Mouse (Mus musculus) forebrain, postnatal 0 days (tissue): Measurements from ENCODE around the gene 9330182L06Rik. TPM values are rescaled to one million over a fixed set of nuclear protein-coding genes. Genes with fewer than 3 reads are reported as not detected.

ENCODE experiments used
- ATAC-seq: fragments of 200-750 bp; cut with Nextera tagmentation; 2 replicates; pipeline ENCODE4 v1.8.0; 2017; ENCODE audit warnings: mild to moderate bottlenecking, moderate library complexity
- DNase-seq: peaks from one replicate; pipeline ENCODE4 v3.0.0-alpha.2; 2015
- H3K27ac ChIP-seq: fragments of 300-500 bp; sonication (generic); 2 replicates; pipeline ENCODE4 v1.5.1; 2014; ENCODE audit warnings: low read depth, mild to moderate bottlenecking, antibody characterized with exemption, low read length, moderate library complexity, mixed read lengths
- H3K27me3 ChIP-seq: fragments of 300-500 bp; sonication (generic); 2 replicates; pipeline ENCODE4 v1.6.1; 2014; ENCODE audit warnings: mild to moderate bottlenecking, low read length, mixed read lengths; ENCODE audit not compliant: insufficient read depth
- H3K36me3 ChIP-seq: fragments of 300-500 bp; sonication (generic); 2 replicates; pipeline ENCODE4 v1.6.1; 2014; ENCODE audit warnings: mild to moderate bottlenecking, moderate library complexity; ENCODE audit not compliant: insufficient read depth
- H3K4me1 ChIP-seq: fragments of 300-500 bp; sonication (generic); 2 replicates; pipeline ENCODE4 v1.6.1; 2014; ENCODE audit warnings: antibody characterized with exemption; ENCODE audit not compliant: insufficient read depth
- H3K4me2 ChIP-seq: fragments of 300-500 bp; sonication (generic); 2 replicates; pipeline ENCODE4 v1.6.1; 2014; ENCODE audit warnings: low read depth, mild to moderate bottlenecking, moderate library complexity
- H3K4me3 ChIP-seq: fragments of 300-500 bp; sonication (generic); 2 replicates; pipeline ENCODE4 v1.5.1; 2014; ENCODE audit warnings: low read depth, low read length, mixed read lengths
- H3K9ac ChIP-seq: fragments of 300-500 bp; sonication (generic); 2 replicates; pipeline ENCODE4 v1.6.1; 2014; ENCODE audit warnings: mild to moderate bottlenecking
- H3K9me3 ChIP-seq: fragments of 300-500 bp; sonication (generic); 2 replicates; pipeline ENCODE4 v1.6.1; 2016; ENCODE audit warnings: low read length
- CTCF ChIP-seq: sonication (generic); IDR thresholded peaks from 2 replicates; pipeline ENCODE4 v1.5.1; 2016; ENCODE audit warnings: antibody characterized with exemption, control low read depth, low read depth
- WGBS: fragments of 180-500 bp; shearing (Covaris S2); extraction: QIAGEN DNeasy Blood & Tissue Kit; methylation state at CpG from one replicate; pipeline ENCODE4 v1.1.7; 2014; 5-methylcytosine and 5-hydroxymethylcytosine counted together
- polyA plus RNA-seq: library from polyadenylated mRNA; unstranded; fragments of >200 nt; fragmentation: Nextera tagmentation; extraction: Ambion mirVana; gene quantifications from 2 replicates; pipeline ENCODE4 v1.2.1, GENCODE M21; 2015
- total RNA-seq: library from RNA; depleted of rRNA; stranded (reverse); fragments of >200 nt; gene quantifications from 2 replicates; pipeline ENCODE4 v1.2.3, GENCODE M21; 2014

Gene 9330182L06Rik
- total and polyA plus RNA-seq, 2 experiments from 2014 or later, result 17.5 to 38.7 TPM

GRCm38 (mm10) chr5:9358076-9358475, 92.2 kb downstream of the 9330182L06Rik start:
- DNase-seq, result no peak
- ATAC-seq, result peak; percentile 84
- H3K36me3 ChIP-seq, result no peaks in the 10 kb centered on the region
- no peaks in the 10 kb centered on the region for H3K4me1 ChIP-seq
- H3K27me3 ChIP-seq, result no peaks in the 10 kb centered on the region
- 20% methylated on average over 2 of the region's 2 CpGs for whole genome bisulfite sequencing
- TF ChIP-seq CTCF, result no peak
- H3K27ac ChIP-seq, result 0 out of 2 replicates have a peak overlapping the region, but pooled peaks have one; percentile 9
- no peaks in the 10 kb centered on the region for H3K9me3 ChIP-seq
- H3K9ac ChIP-seq, result no peak overlapping the region
- no peak overlapping the region for H3K4me2 ChIP-seq
- H3K4me3 ChIP-seq, result no peak overlapping the region

- Histone ChIP-seq H3K4me1 (no peaks in the 10 kb centered on the region), H3K4me3 (no peak overlapping the region), H3K36me3 (no peaks in the 10 kb centered on the region), H3K27ac (no peak overlapping the region), H3K4me2 (no peak overlapping the region), H3K9ac (no peak overlapping the region), H3K27me3 (no peaks in the 10 kb centered on the region), H3K9me3 (no peaks in the 10 kb centered on the region)
- no peak for DNase-seq
- no peak for TF ChIP-seq CTCF
- ATAC-seq, result no peak
- 74% methylated on average over 7 of the region's 7 CpGs for WGBS
These were observed 96.2 kb downstream of the 9330182L06Rik start for GRCm38 (mm10) chr5:9361982-9362661.

GRCm38 (mm10) chr5:9364937-9365336, 99.0 kb downstream of the 9330182L06Rik start:
- DNase-seq (no peak), ATAC-seq (no peak)
- Histone ChIP-seq H3K9me3 (no peaks in the 10 kb centered on the region), H3K4me1 (no peaks in the 10 kb centered on the region), H3K4me3 (no peak overlapping the region), H3K4me2 (no peak overlapping the region), H3K36me3 (no peaks in the 10 kb centered on the region), H3K27ac (no peak overlapping the region), H3K27me3 (no peaks in the 10 kb centered on the region), H3K9ac (no peak overlapping the region)
- TF ChIP-seq CTCF, result no peak
- 64% methylated on average over 1 of the region's 1 CpGs for WGBS

GRCm38 (mm10) chr5:9367920-9368692, 102.2 kb downstream of the 9330182L06Rik start:
- H3K9me3 ChIP-seq, result no peaks in the 10 kb centered on the region
- H3K4me3 ChIP-seq, result no peak overlapping the region
- H3K4me2 ChIP-seq, result no peak overlapping the region
- H3K27ac ChIP-seq, result no peak overlapping the region
- no peaks in the 10 kb centered on the region for H3K4me1 ChIP-seq
- H3K9ac ChIP-seq, result no peak overlapping the region
- ATAC-seq, result no peak
- no peak for DNase-seq
- WGBS, result 64% methylated on average over 11 of the region's 11 CpGs
- no peaks in the 10 kb centered on the region for H3K27me3 ChIP-seq
- no peak for TF ChIP-seq CTCF
- H3K36me3 ChIP-seq, result no peaks in the 10 kb centered on the region

GRCm38 (mm10) chr5:9371127-9371526, 105.2 kb downstream of the 9330182L06Rik start:
- TF ChIP-seq CTCF, result no peak
- Histone ChIP-seq H3K9me3 (no peaks in the 10 kb centered on the region), H3K27me3 (no peaks in the 10 kb centered on the region), H3K4me1 (no peaks in the 10 kb centered on the region), H3K4me2 (no peak overlapping the region), H3K27ac (no peak overlapping the region), H3K9ac (no peak overlapping the region), H3K36me3 (no peaks in the 10 kb centered on the region), H3K4me3 (no peak overlapping the region)
- DNase-seq (no peak), ATAC-seq (peak; percentile 58; the same call in 1 of the 2 replicates)
- WGBS, result 86% methylated on average over 3 of the region's 3 CpGs

GRCm38 (mm10) chr5:9373341-9373740, 107.4 kb downstream of the 9330182L06Rik start:
- Histone ChIP-seq H3K27ac (no peak overlapping the region), H3K4me1 (no peaks in the 10 kb centered on the region), H3K36me3 (no peaks in the 10 kb centered on the region), H3K9ac (no peak overlapping the region), H3K4me3 (no peak overlapping the region), H3K4me2 (no peak overlapping the region), H3K27me3 (no peaks in the 10 kb centered on the region), H3K9me3 (no peaks in the 10 kb centered on the region)
- ATAC-seq, result no peak
- TF ChIP-seq CTCF, result no peak
- no peak for DNase-seq
- 80% methylated on average over 4 of the region's 4 CpGs for WGBS

- H3K27ac ChIP-seq, result no peak overlapping the region
- H3K4me2 ChIP-seq, result no peak overlapping the region
- no peaks in the 10 kb centered on the region for H3K9me3 ChIP-seq
- H3K36me3 ChIP-seq, result no peaks in the 10 kb centered on the region
- TF ChIP-seq CTCF, result no peak
- H3K4me1 ChIP-seq, result no peaks in the 10 kb centered on the region
- H3K4me3 ChIP-seq, result no peak overlapping the region
- no peaks in the 10 kb centered on the region for H3K27me3 ChIP-seq
- H3K9ac ChIP-seq, result no peak overlapping the region
- WGBS, result 84% methylated on average over 7 of the region's 7 CpGs
- DNase-seq (no peak), ATAC-seq (no peak)
These were observed 124.0 kb downstream of the 9330182L06Rik start for GRCm38 (mm10) chr5:9389968-9390367.
